Mouse (Mus musculus): ENCODE results near the gene Polr3h.
"Not testable (repeated sequence)": the region's sequence is repeated elsewhere in the genome, so short reads cannot be mapped to it uniquely, and the experiment has no call there.

Polr3h gene

DNA sequence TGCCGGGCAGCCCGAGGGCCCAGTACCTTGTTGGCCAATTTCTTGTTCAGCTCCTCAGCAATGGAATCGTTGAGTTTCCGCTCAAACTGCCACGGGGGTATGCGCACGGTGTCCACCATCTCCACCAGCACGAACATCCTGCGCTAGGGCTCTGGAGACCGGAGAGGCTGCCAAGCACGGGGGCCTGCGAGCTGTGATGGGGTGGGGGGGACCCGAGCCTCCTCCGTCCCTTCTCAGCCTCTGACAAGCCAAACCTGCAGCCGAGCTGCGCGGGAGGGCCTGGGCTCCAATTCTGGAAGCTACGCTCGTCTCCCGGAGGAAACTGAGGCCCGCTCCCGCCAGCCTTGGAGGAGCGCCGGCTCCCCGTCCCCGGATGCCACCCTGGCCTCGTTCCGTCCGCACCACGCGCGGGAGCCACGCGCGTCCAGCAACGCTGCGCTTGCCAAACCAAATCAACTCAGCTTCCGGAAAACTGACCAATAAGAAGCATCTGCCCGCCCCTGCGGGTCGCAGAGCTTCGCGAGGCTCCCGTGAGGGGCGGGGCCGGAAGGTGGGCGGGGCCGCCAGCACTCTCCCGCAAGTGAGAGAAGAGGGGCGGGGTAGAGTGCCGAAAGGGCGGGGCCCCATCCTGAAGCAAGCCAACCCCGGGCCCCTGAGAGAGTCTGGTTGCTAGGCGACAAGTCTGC, at the start of gene Polr3h:
Gene Polr3h (minus strand): TSS at position 481 of the 686 bp plus-strand sequence.
- peak; percentile 94 to 97 for DNase-seq

DNA sequence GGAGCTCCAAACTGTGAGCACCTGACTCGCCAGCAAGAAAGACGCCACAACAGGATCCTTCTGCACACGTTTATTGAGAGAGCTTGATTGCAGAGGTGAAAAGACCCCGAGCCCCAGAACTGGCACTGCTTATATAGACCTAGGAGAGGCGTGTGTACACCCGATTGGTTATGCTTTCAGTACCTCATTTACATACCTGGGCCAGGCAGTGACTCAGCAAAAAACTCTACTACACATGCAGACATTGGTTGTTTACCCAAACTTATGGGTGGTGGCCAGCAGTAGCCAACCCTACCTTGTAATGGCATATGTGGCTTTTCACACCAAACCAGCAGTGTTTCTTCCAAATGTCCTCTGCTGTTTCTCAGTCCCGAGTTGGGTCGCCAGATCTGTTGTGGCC, 49.1 kb upstream of the Polr3h start:
- DNase-seq: not testable (repeated sequence)

DNA sequence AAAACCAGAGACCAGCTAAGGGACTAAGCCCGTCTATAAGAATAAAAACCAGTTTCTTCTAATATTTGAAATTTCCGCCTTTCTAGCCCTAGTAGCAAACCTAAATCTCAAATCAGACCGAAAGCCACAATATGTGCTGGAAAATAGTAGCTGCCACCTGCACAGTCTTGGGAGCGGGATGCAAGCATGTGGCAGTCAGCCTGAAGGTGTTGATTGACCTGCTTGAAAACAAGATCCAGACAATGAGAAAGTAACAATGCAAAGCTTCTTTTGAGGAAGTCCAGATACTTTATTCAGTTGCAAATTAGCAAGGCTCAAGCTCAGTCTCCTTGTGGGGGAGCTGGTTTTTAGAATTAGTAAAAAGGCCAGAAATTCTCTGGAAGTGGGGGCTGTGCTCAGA, 44.5 kb upstream of the Polr3h start:
- not testable (repeated sequence) for DNase-seq

DNA sequence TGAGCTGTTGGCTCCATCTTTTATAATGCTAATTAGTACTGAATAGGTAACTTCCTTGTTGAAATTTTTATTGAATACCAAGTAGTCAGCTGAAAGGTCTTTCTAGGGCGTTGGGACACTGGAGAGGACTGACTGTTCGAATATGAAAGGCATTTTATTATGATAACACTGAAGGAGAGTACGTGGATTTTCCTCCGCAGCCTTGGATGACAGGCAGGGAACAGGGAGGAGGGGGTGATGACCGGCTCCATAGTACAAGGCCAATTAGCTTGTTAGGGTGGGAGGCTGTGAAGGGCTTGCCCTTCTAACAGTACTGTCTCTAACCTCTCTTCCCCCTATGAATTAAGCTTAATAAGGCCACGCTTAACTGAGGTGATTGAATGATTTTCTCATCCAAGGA, 43.6 kb upstream of the Polr3h start:
- DNase-seq: not testable (repeated sequence)

DNA sequence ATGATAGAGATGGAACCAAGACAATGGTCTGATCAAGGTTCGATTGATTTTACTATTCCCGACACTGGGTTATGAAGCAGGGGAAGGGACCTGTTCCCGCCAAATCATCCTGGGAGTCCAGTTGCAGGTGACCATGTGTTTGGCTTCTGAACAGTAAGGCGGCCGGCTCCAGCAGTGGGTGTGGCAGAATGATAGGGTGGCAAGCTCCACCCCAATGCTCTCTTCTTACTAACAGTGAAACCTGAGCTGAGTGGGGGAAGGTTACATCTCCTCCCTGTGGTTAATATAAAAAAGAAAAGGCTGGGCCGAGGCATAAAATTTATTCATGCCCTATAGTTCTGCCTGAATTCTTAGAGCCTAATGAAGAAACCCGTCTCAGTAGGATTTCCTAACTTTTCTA, 43.1 kb upstream of the Polr3h start:
- peak; percentile 25 to 59 for DNase-seq

DNA sequence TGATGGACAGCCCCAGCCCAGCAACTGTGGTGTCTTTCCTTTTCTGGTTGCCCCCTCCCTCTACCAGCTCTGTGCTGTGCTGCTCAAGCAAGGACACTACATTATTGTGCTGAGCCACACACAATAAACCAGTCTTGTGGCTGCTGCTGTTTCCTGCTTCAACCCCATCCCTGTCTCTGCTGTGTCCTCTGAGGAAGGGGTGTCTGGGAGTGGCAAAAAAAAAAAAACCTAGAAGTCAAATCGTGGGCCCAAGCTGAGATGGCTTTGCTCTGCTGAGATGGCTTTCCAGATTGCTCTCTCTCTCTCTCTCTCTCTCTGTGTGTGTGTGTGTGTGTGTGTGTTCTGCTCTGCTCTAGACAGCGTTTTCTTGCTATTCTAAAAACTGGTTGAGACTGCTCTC, 42.4 kb upstream of the Polr3h start:
- no peak for DNase-seq

- no peak for DNase-seq
Measured at GRCm38 (mm10) chr15:81967821-81968220, 41.8 kb upstream of the Polr3h start.

DNA sequence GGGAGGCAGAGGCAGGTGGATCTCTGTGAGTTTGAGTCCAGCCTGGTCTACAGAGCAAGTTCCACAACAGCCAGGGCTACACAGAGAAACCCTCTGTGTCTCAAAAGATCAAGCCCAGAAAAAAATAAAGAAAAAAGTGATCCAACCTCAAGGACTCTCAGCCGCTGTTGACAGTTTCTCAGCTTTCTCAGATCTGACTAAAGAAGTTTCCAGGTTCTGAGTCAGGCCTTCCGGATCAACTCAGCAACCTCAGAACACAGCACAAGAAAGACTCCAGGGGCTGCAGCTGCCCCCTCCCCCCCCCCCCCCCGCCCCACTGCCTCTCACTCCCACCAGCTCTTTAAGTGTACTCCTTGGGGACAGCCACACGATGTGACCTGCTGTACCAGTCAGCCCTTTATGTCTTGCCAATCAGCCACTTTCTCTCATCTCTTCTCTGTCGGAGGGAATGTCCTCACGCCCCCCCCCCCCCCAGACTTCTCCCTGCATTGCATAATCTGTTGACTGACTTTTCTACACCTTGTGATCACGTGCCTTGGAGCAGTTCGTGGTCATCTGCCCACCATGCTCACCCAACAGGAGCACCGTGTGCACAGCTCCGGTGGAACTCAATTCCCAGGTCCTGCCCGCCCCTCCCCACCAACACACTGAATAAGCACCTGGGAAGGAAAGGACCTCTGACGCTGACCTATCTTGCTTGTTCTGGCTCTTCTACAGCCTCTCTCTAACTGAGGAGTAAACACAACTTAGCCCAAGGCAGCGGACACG, 40.2 kb upstream of the Polr3h start:
- DNase-seq: peak in 1 of 2 experiments; percentile 38

DNA sequence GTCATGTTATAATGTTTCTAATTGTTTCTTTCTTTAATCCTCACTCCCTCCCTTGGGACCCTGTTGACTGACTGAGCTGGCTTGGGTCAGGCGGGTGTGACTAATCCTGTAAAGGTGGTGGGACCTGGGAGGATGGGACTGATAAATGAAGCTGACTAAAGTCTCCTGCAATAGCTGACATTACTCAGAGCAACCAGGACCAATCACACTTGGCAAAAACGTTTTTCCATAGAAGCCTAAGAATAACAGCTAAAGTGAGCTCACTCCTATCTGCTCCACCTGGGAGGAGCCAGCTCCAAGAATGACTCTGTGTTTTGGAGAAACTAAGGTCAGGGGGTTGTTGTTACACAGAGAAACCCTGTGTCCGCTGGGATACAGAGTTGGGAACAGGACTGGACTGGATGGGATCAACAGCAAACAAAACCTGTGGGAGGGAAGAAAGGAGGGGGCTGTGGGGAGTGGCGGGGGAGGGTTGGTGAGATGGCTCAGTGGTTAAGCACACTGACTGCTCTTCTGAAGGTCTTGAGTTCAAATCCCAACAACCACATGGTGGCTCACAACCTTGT, 39.0 kb upstream of the Polr3h start:
- no peak for DNase-seq

DNA sequence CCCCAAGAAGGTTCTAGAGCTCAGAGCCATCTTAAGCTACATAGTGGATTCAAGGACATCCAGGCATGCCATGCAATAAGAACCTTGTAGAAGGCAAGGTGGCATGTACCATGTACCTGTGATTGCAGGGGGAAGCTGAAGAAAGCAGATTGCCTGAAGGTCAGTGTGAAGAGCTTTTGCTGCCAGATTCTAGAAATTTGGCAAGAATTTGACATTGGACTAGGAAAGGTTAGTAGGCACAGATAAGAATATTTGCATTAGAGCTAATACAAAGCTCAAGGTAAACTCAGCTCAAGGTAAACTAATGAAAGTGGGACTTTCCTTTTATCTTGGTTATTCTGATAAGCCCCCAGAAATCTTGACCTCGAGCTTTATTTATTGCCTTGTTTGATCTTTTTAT, 38.2 kb upstream of the Polr3h start:
- no peak for DNase-seq

GRCm38 (mm10) chr15:81961078-81961451, 35.0 kb upstream of the Polr3h start:
- no peak for DNase-seq

- peak; percentile 98 to 99 for DNase-seq
Measured at GRCm38 (mm10) chr15:81960171-81961077, 34.4 kb upstream of the Polr3h start, which contains the start of gene Pmm1. TSS of gene Pmm1 (minus strand) at chr15:81960930.

GRCm38 (mm10) chr15:81958906-81959305, 32.9 kb upstream of the Polr3h start:
- DNase-seq: no peak

GRCm38 (mm10) chr15:81957598-81957997, 31.6 kb upstream of the Polr3h start:
- no peak for DNase-seq

DNA sequence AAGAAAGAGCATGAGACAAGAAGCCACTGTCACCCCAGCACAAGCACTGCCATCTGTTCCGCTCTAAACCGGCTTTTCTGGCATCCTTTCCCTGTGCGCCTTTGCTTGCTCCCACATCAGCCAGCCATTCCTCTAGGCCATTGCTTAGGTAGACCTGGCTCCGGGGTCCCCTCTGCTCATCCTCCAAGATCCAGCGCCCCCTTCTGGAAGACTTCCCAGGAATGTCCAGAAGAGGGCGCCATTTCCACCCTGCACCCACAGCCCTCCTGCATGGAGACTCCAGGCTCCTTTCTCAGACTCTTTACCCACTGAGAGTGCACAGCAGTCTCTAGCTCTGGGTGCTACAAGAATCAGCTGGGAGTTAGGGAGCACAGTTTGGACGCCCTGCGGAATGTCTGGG, 30.4 kb upstream of the Polr3h start:
- peak; percentile 27 to 33 for DNase-seq

DNA sequence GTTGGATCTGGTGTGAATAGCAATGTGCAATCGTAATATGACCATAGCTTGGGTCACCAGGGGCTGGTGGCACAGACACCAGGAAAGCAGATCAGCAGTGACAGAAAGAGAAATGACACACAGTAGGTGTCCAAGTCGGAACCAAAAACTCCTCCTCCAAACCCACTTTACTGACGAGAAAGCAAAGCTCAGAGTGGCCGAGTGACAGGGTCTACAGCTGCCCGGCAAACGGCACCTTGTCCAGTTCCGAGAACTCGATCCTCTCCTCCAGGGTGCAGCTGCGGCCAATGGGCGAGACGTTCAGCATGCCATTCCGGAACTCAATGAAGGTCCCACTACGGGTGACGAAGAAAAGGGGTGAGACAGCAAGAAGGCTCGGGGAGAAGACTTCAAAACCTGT, 29.4 kb upstream of the Polr3h start:
- DNase-seq: no peak

DNA sequence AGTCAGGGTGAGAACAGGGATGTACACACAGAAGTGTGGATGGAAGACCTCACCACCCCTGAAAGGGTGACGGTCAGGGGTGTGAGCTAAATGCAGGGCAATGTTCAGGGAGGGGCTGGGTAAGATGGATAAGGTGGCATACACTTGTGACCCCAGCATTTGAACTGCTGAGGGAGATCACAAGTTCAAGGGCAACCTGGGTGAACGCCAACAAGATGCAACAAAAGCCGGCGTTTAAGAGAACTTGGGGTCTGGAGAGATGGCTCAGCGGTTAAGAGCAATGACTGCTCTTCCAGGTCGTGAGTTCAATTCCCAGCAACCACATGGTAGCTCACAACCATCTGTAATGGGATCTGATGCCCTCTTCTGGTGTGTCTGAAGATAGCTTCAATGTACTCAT, 28.7 kb upstream of the Polr3h start:
- no peak for DNase-seq

- DNase-seq: peak; percentile 42 to 69
Measured at GRCm38 (mm10) chr15:81954151-81954583, 28.1 kb upstream of the Polr3h start.

DNA sequence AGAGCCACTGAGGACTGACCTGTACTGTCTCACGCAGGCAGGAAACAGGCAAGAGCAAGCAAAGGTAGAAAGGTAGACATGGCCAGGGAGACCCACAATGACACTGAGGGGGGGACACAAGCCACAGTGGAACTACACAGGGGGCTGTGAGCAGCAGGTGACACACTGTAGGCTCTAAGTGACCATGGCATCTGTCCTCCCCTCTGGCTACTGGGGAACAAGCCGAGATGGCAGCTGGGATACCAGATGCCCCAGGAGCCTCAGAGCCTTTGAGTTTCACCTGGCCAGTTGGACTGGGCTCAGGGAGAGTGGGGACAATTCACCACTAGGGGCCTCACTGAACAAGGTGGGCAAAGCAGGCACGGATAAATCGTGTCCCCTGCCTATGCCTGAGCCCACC, 26.3 kb upstream of the Polr3h start:
- no peak for DNase-seq

DNA sequence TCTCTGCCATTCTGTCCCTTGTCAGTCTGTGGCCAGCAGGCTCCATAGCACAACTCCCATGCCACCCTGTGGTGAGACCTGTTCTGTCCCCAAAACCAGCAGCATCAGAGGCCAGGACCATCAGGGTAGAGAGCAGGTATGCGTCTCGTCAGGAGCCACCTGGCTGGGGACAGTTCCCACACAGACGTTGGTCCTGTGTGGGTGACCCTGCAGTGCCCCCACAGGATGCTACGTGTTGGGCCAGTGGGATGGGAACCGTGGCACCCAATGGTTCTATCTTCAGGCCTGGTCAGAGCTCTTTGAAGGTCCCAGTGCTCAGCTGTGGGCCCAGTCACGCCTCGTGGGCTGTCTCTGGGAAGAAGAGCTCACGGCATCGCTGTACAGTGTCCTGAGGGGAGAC, 25.1 kb upstream of the Polr3h start:
- no peak for DNase-seq

DNA sequence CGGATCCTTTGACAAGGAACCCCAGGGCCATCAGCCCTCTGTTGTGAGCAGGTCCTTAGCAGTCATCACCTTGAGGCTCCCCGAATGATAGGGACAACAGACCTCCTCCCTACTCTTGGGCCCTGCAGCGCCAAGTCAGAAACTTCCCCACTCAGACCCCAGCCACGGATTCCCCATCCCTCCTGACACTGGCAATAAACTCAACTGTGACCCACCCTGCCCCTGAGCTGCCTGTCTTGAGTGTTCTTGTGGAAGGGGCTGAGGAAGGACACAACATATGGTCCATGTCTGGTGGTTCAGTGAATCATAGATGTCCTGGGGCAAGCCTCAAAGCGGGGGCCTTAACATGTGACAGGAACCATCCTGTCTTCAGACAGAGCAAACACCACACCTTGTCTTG, 24.7 kb upstream of the Polr3h start:
- DNase-seq: no peak

- DNase-seq: no peak
Measured at GRCm38 (mm10) chr15:81949476-81950131, 23.6 kb upstream of the Polr3h start.

All from lung, adult 18-20 months (tissue).